Mouse (Mus musculus) neural tube, embryonic 14.5 days (tissue): ENCODE measurements around the gene Dpyd. TPM values are rescaled to one million over a fixed set of nuclear protein-coding genes. Genes with fewer than 3 reads are reported as not detected.
A peak's percentile ranks its signal among the peaks of the same experiment; 100 is the strongest.

Experiments used
- ATAC-seq: fragments of 200-750 bp; cut with Nextera tagmentation; 2 replicates; pipeline ENCODE4 v1.8.0; 2017; ENCODE audit warnings: low read depth, mild to moderate bottlenecking, moderate TSS enrichment, moderate library complexity
- H3K27ac ChIP-seq: fragments of 300-500 bp; sonication (generic); 2 replicates; pipeline ENCODE4 v1.5.1; 2014; ENCODE audit warnings: low read depth, mild to moderate bottlenecking, control low read depth, low read length, moderate library complexity, mixed read lengths
- H3K27me3 ChIP-seq: fragments of 300-500 bp; sonication (generic); 2 replicates; pipeline ENCODE4 v1.6.1; 2014; ENCODE audit warnings: low read length; ENCODE audit not compliant: control insufficient read depth, insufficient read depth
- H3K36me3 ChIP-seq: fragments of 300-500 bp; sonication (generic); 2 replicates; pipeline ENCODE4 v1.6.1; 2014; ENCODE audit warnings: low read length, mixed read lengths; ENCODE audit not compliant: control insufficient read depth, insufficient read depth
- H3K4me1 ChIP-seq: fragments of 300-500 bp; sonication (generic); 2 replicates; pipeline ENCODE4 v1.6.1; 2014; ENCODE audit warnings: low read length; ENCODE audit not compliant: control insufficient read depth, insufficient read depth
- H3K4me2 ChIP-seq: fragments of 300-500 bp; sonication (generic); 2 replicates; pipeline ENCODE4 v1.6.1; 2014; ENCODE audit warnings: mild to moderate bottlenecking, low read depth, low read length, control low read depth
- H3K4me3 ChIP-seq: fragments of 300-500 bp; sonication (generic); 2 replicates; pipeline ENCODE4 v1.5.1; 2014; ENCODE audit warnings: low read depth, low read length, control low read depth, mixed read lengths
- H3K9ac ChIP-seq: fragments of 300-500 bp; sonication (generic); replicated peaks from 2 replicates; pipeline ENCODE4 v1.6.1; 2014; ENCODE audit warnings: low read depth, mild to moderate bottlenecking, control low read depth, low read length, mixed read lengths
- H3K9me3 ChIP-seq: fragments of 300-500 bp; sonication (generic); 2 replicates; pipeline ENCODE4 v1.6.1; 2016; ENCODE audit warnings: low read length; ENCODE audit not compliant: control insufficient read depth
- WGBS: fragments of 180-500 bp; shearing (Covaris S2); extraction: QIAGEN DNeasy Blood & Tissue Kit; methylation state at CpG from one replicate; pipeline ENCODE4 v1.1.7; 2014; 5-methylcytosine and 5-hydroxymethylcytosine counted together
- polyA plus RNA-seq: library from polyadenylated mRNA; unstranded; fragments of >200 nt; fragmentation: Nextera tagmentation; extraction: Ambion mirVana; gene quantifications from 2 replicates; pipeline ENCODE4 v1.2.1, GENCODE M21; 2014

Gene Dpyd
- polyA plus RNA-seq, 1 experiment from 2014 or later = 10.2 TPM

- no peaks in the 10 kb centered on the region for H3K27me3 ChIP-seq
- no peaks in the 10 kb centered on the region for H3K4me1 ChIP-seq
- H3K4me3 ChIP-seq = no peak overlapping the region
- no peaks in the 10 kb centered on the region for H3K36me3 ChIP-seq
- H3K27ac ChIP-seq = no peak overlapping the region
- no peak overlapping the region for H3K4me2 ChIP-seq
- no peaks in the 10 kb centered on the region for H3K9me3 ChIP-seq
- whole genome bisulfite sequencing = 68% methylated on average over 1 of the region's 1 CpGs
- no peak for ATAC-seq
- no peak overlapping the region for H3K9ac ChIP-seq
Measured at GRCm38 (mm10) chr3:119042611-119043010, 480.7 kb downstream of the Dpyd start.

- Histone ChIP-seq H3K9me3 (no peaks in the 10 kb centered on the region), H3K27ac (no peak overlapping the region), H3K36me3 (no peaks in the 10 kb centered on the region), H3K4me1 (no peaks in the 10 kb centered on the region), H3K4me2 (no peak overlapping the region), H3K27me3 (no peaks in the 10 kb centered on the region), H3K9ac (no peak overlapping the region), H3K4me3 (no peak overlapping the region)
- no peak for ATAC-seq
- WGBS = 89% methylated on average over 1 of the region's 1 CpGs
Measured at GRCm38 (mm10) chr3:119056144-119056543, 494.2 kb downstream of the Dpyd start.

GRCm38 (mm10) chr3:119063214-119063613, 501.3 kb downstream of the Dpyd start:
- no peaks in the 10 kb centered on the region for H3K9me3 ChIP-seq
- H3K36me3 ChIP-seq = no peaks in the 10 kb centered on the region
- 26% methylated on average over 4 of the region's 4 CpGs for WGBS
- H3K27me3 ChIP-seq = no peaks in the 10 kb centered on the region
- no peak overlapping the region for H3K9ac ChIP-seq
- no peak overlapping the region for H3K4me2 ChIP-seq
- H3K4me3 ChIP-seq = no peak overlapping the region
- no peak overlapping the region for H3K27ac ChIP-seq
- no peaks in the 10 kb centered on the region; the same call in 1 of the 2 replicates for H3K4me1 ChIP-seq
- peak; percentile 50; the same call in 1 of the 2 replicates for ATAC-seq

GRCm38 (mm10) chr3:119063642-119064041, 501.7 kb downstream of the Dpyd start:
- no peaks in the 10 kb centered on the region for H3K36me3 ChIP-seq
- H3K27ac ChIP-seq = no peak overlapping the region
- no peak overlapping the region for H3K4me2 ChIP-seq
- no peaks in the 10 kb centered on the region for H3K27me3 ChIP-seq
- H3K9ac ChIP-seq = no peak overlapping the region
- H3K4me3 ChIP-seq = no peak overlapping the region
- ATAC-seq = peak; percentile 76
- no peaks in the 10 kb centered on the region; the same call in 1 of the 2 replicates for H3K4me1 ChIP-seq
- 4% methylated on average over 1 of the region's 1 CpGs for WGBS
- H3K9me3 ChIP-seq = no peaks in the 10 kb centered on the region

- WGBS = 13% methylated on average over 7 of the region's 7 CpGs
- no peak overlapping the region for H3K27ac ChIP-seq
- H3K27me3 ChIP-seq = no peaks in the 10 kb centered on the region
- no peaks in the 10 kb centered on the region for H3K36me3 ChIP-seq
- H3K9me3 ChIP-seq = no peaks in the 10 kb centered on the region
- H3K9ac ChIP-seq = no peak overlapping the region
- ATAC-seq = peak; percentile 39; the same call in 1 of the 2 replicates
- H3K4me2 ChIP-seq = no peak overlapping the region
- H3K4me1 ChIP-seq = no peaks in the 10 kb centered on the region; the same call in 1 of the 2 replicates
- H3K4me3 ChIP-seq = no peak overlapping the region
Measured at GRCm38 (mm10) chr3:119064746-119065145, 502.8 kb downstream of the Dpyd start.

GRCm38 (mm10) chr3:119067221-119067620, 505.3 kb downstream of the Dpyd start:
- Histone ChIP-seq H3K27me3 (no peaks in the 10 kb centered on the region), H3K9ac (no peak overlapping the region), H3K4me3 (no peak overlapping the region), H3K27ac (no peak overlapping the region), H3K4me2 (no peak overlapping the region), H3K4me1 (no peaks in the 10 kb centered on the region; the same call in 1 of the 2 replicates), H3K9me3 (no peaks in the 10 kb centered on the region), H3K36me3 (no peaks in the 10 kb centered on the region)
- WGBS = 81% methylated on average over 9 of the region's 9 CpGs
- ATAC-seq = no peak

- Histone ChIP-seq H3K9ac (no peak overlapping the region), H3K4me1 (no peaks in the 10 kb centered on the region), H3K9me3 (no peaks in the 10 kb centered on the region), H3K27me3 (no peaks in the 10 kb centered on the region), H3K4me3 (no peak overlapping the region), H3K4me2 (no peak overlapping the region), H3K36me3 (no peaks in the 10 kb centered on the region), H3K27ac (no peak overlapping the region)
- 62% methylated on average over 1 of the region's 1 CpGs for WGBS
- no peak for ATAC-seq
Measured at GRCm38 (mm10) chr3:119086618-119087017, 524.7 kb downstream of the Dpyd start.

- H3K4me1 ChIP-seq = no peaks in the 10 kb centered on the region
- H3K9me3 ChIP-seq = no peaks in the 10 kb centered on the region
- no peak overlapping the region for H3K4me2 ChIP-seq
- H3K4me3 ChIP-seq = no peak overlapping the region
- no peak overlapping the region for H3K27ac ChIP-seq
- no peak for ATAC-seq
- no peak overlapping the region for H3K9ac ChIP-seq
- no peaks in the 10 kb centered on the region for H3K27me3 ChIP-seq
- 12% methylated on average over 5 of the region's 5 CpGs for WGBS
- no peaks in the 10 kb centered on the region for H3K36me3 ChIP-seq
Measured at GRCm38 (mm10) chr3:119095223-119095886, 533.4 kb downstream of the Dpyd start.

- no peak for ATAC-seq
- no peak overlapping the region for H3K27ac ChIP-seq
- WGBS = 69% methylated on average over 2 of the region's 2 CpGs
- H3K9me3 ChIP-seq = no peaks in the 10 kb centered on the region
- H3K27me3 ChIP-seq = no peaks in the 10 kb centered on the region
- no peak overlapping the region for H3K4me3 ChIP-seq
- H3K9ac ChIP-seq = no peak overlapping the region
- H3K36me3 ChIP-seq = no peaks in the 10 kb centered on the region
- H3K4me1 ChIP-seq = no peaks in the 10 kb centered on the region
- H3K4me2 ChIP-seq = no peak overlapping the region
Measured at GRCm38 (mm10) chr3:119126003-119126402, 564.1 kb downstream of the Dpyd start.
